Mouse (Mus musculus): Measurements from ENCODE around the gene Trpm2.

- TF ChIP-seq CTCF (IDR thresholded peaks at IDR 0.05; ENCODE audit: borderline replicate concordance, control insufficient read depth, extremely low read depth, insufficient read depth, low read length, poor library complexity) (no peak), POLR2A (IDR thresholded peaks at IDR 0.05; ENCODE audit: control insufficient read depth, extremely low read depth, insufficient read depth, low read length, poor library complexity) (no peak)
These were observed 74.8 kb downstream of the Trpm2 start for GRCm38 (mm10) chr10:77895562-77895961.

Data from thymus, adult 2 months (tissue).